Comparison of ENCODE assay signal across 9 mouse cellular contexts in the genomic region with DNA sequence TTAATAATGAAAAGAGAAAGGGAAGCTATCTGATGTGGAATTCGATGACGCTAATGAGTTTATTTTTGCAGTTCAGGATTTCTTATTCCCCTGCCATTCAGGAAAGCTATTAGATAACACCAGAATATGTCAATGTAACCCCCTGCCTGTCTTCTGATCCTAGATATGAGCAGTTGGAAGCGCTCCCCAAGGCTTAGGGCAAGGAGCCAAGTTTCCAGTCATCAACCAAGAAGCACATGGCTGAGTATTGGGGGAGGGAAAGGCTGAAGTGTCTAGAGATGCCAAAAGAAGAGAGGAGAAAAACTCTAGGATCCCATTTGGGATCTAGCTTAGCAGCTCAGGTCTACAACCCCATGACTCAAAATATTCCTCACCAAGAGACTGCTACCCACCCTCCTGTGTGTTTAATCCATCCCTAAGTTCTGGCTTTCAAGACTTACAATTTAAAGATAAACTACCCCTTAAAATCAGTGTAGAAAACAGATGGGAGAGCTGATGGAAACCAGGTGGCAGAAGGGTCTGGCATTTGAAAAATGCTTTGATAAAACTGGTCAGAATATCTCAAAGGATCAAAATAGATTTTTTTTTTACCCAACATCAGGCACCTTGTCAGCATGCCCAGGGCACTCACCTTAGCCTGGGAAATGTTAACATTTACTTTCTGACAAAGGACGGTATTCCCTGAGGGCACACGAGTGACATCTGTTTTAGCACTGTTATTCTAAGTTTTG.
DNase-seq lines count a peak whose midpoint lies in the region; ATAC-seq and TF ChIP-seq lines count a peak whose summit lies in the region.
"Had no signal": no experiment of that assay in that cellular context is flagged by ENCODE, and none has a peak within 500 bp of the region (broad histone marks: within the 10 kb centered on the region; RNA-seq: fewer than 3 reads in every experiment).

No protein-coding gene starts in this region.

- DNase-seq in kidney, adult 18-20 months, result peak; percentile 31
- peak; percentile 89 for DNase-seq in adrenal gland, postnatal 10 days
- peak; percentile 14 for DNase-seq in heart, postnatal 25 days (ENCODE audit: low spot score)
- peak; percentile 77 for DNase-seq in limb, embryonic 14.5 days (ENCODE audit: low spot score)
- peak; percentile 6 for DNase-seq in yolk sac, embryonic 10.5 days (ENCODE audit: low spot score)
- DNase-seq in thymus, postnatal 0 days (ENCODE audit: low spot score), result no peak

- 69% methylated on average over 5 of the region's 5 CpGs for WGBS in kidney, embryonic 15.5 days
- WGBS in embryonic facial prominence, embryonic 13.5 days, result 40% methylated on average over 5 of the region's 5 CpGs
- WGBS in limb, embryonic 14.5 days, result 39% methylated on average over 5 of the region's 5 CpGs

- H3K27me3 ChIP-seq in kidney, embryonic 15.5 days, result no peaks in the 10 kb centered on the region
- H3K27me3 ChIP-seq in embryonic facial prominence, embryonic 13.5 days, result no peaks in the 10 kb centered on the region
- no peaks in the 10 kb centered on the region for H3K27me3 ChIP-seq in limb, embryonic 14.5 days (ENCODE audit: control insufficient read depth, insufficient read depth, low read length)

- TF ChIP-seq POLR2A in limb, embryonic 14.5 days (IDR thresholded peaks at IDR 0.05; ENCODE audit: borderline replicate concordance, extremely low read depth, insufficient read depth, insufficient read length), result no peak

- H3K36me3 ChIP-seq in kidney, embryonic 15.5 days, result no peaks in the 10 kb centered on the region
- H3K36me3 ChIP-seq in embryonic facial prominence, embryonic 13.5 days, result no peaks in the 10 kb centered on the region
- H3K36me3 ChIP-seq in limb, embryonic 14.5 days (ENCODE audit: control insufficient read depth, insufficient read depth, low read length), result no peaks in the 10 kb centered on the region
- H3K36me3 ChIP-seq: G1E had no signal

- no peak; the same call in 1 of the 2 replicates for ATAC-seq in kidney, embryonic 15.5 days (replicated peaks; ENCODE audit: low FRiP score)
- no peak for ATAC-seq in embryonic facial prominence, embryonic 13.5 days (ENCODE audit: insufficient number of reproducible peaks, insufficient read depth, low FRiP score, low TSS enrichment, low read depth)
- peak; percentile 75 for ATAC-seq in limb, embryonic 14.5 days (ENCODE audit: low FRiP score, low read depth)

- H3K4me3 ChIP-seq in kidney, embryonic 15.5 days (replicated peaks), result no peak overlapping the region
- H3K4me3 ChIP-seq in embryonic facial prominence, embryonic 13.5 days, result no peak overlapping the region
- H3K4me3 ChIP-seq in limb, embryonic 14.5 days (replicated peaks; ENCODE audit: low read length), result no peak overlapping the region

- H3K9me3 ChIP-seq in kidney, embryonic 15.5 days (replicated peaks), result no peaks in the 10 kb centered on the region
- no peaks in the 10 kb centered on the region for H3K9me3 ChIP-seq in embryonic facial prominence, embryonic 13.5 days
- H3K9me3 ChIP-seq in limb, embryonic 14.5 days (ENCODE audit: control insufficient read depth, low read length), result no peaks in the 10 kb centered on the region
- H3K9me3 ChIP-seq: G1E had no signal

- H3K27ac ChIP-seq in kidney, embryonic 15.5 days, result no peak overlapping the region
- H3K27ac ChIP-seq in embryonic facial prominence, embryonic 13.5 days, result peak overlapping the region; percentile 60; the same call in 1 of the 2 replicates
- H3K27ac ChIP-seq in limb, embryonic 14.5 days (replicated peaks; ENCODE audit: low read depth, low read length), result peak overlapping the region; percentile 44; the same call in 1 of the 2 replicates

- no peaks in the 10 kb centered on the region; the same call in 1 of the 2 replicates for H3K4me1 ChIP-seq in kidney, embryonic 15.5 days
- peaks cover 27% of the 10 kb centered on the region for H3K4me1 ChIP-seq in embryonic facial prominence, embryonic 13.5 days
- peaks cover 19% of the 10 kb centered on the region; the same call in 1 of the 2 replicates for H3K4me1 ChIP-seq in limb, embryonic 14.5 days (ENCODE audit: control insufficient read depth, insufficient read depth, low read length)

- intact Hi-C loops in heart, postnatal 25 days (cut with DNase I), result no loop called here

- no peak overlapping the region for H3K4me2 ChIP-seq in kidney, embryonic 15.5 days
- H3K4me2 ChIP-seq in embryonic facial prominence, embryonic 13.5 days, result no peak overlapping the region
- no peak overlapping the region; the same call in 1 of the 2 replicates for H3K4me2 ChIP-seq in limb, embryonic 14.5 days (replicated peaks; ENCODE audit: low read depth, low read length, severe bottlenecking)

- no peak overlapping the region for H3K9ac ChIP-seq in kidney, embryonic 15.5 days
- H3K9ac ChIP-seq in embryonic facial prominence, embryonic 13.5 days, result no peak overlapping the region
- no peak overlapping the region for H3K9ac ChIP-seq in limb, embryonic 14.5 days (ENCODE audit: low read depth, low read length, severe bottlenecking)
